Comparison of ENCODE assay signal across 35 mouse cellular contexts in the genomic region with DNA sequence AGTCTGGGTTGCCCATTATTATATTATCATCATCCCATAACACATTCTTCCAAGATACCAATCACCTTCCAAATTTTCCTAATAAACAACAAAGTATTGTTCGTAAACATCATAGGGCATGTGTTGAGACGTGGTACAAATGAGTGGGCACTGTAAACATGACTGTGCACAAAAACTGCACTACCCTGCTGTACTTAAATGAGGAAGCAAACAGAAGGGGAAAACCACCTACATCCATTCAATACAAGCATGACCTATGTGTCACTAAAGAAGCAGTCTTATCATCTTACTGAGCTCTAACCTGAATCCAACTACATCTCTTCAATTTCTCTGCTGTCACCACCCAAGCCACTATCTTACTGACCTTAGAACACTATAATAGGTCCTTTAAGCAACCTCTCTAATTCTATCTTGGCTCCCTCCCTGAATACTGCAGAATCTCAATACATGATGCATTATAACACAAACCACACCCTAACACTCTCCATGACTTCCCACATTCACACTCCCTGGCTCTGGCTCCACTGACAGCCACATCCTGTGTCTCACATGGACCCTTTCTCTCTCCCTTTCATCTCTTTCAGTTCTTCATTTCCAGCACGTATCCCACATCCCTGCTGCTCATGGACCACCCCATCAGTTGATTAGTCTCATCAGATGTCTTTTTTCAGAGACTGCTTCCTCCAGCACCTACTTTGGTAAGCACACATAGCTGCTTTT. TPM values are rescaled to one million over a fixed set of nuclear protein-coding genes. Genes with fewer than 3 reads are reported as not detected.
A peak's percentile ranks its signal among the peaks of the same experiment; 100 is the strongest.
DNase-seq lines count a peak whose midpoint lies in the region; ATAC-seq and TF ChIP-seq lines count a peak whose summit lies in the region.
"Had no signal": no experiment of that assay in that cellular context is flagged by ENCODE, and none has a peak within 500 bp of the region (broad histone marks: within the 10 kb centered on the region; RNA-seq: fewer than 3 reads in every experiment).

No protein-coding gene starts in this region.

- intact Hi-C loops in left cerebral cortex, adult 2 months (cut with DNase I): no loop called here
- intact Hi-C loops in left cerebral cortex, postnatal 14 days (cut with DNase I): no loop called here

- H3K4me1 ChIP-seq in cortical plate, adult 2 months (ENCODE audit: control insufficient read depth, insufficient read depth, low read length): peaks cover 13% of the 10 kb centered on the region
- H3K4me1 ChIP-seq: embryonic facial prominence, embryonic 15.5 days; kidney, embryonic 15.5 days; limb, embryonic 10.5 days; neural tube, embryonic 13.5 days had no signal

- no peak for TF ChIP-seq POLR2A in cortical plate, adult 2 months (IDR thresholded peaks at IDR 0.05; ENCODE audit: extremely low read depth, insufficient read depth, low read length)

- peak overlapping the region; percentile 51; the same call in 1 of the 2 replicates for H3K27ac ChIP-seq in left cerebral cortex, adult 2 months
- H3K27ac ChIP-seq in cortical plate, adult 2 months (ENCODE audit: insufficient read depth, low read length): peak overlapping the region; percentile 56; the same call in 1 of the 2 replicates
- H3K27ac ChIP-seq: embryonic facial prominence, embryonic 10.5 days; embryonic facial prominence, embryonic 15.5 days; forebrain, embryonic 12.5 days; heart, embryonic 10.5 days; heart, embryonic 15.5 days; hindbrain, embryonic 13.5 days; kidney, embryonic 15.5 days; limb, embryonic 10.5 days; limb, embryonic 15.5 days; liver, embryonic 14.5 days; midbrain, embryonic 12.5 days; neural tube, embryonic 13.5 days had no signal

- no peak for TF ChIP-seq CTCF in left cerebral cortex, adult 2 months (IDR thresholded peaks at IDR 0.05)
- TF ChIP-seq CTCF in cortical plate, adult 2 months (IDR thresholded peaks at IDR 0.05; ENCODE audit: extremely low read depth, insufficient read depth, low read length): no peak

- DNase-seq in left cerebral cortex, adult 2 months (ENCODE audit: extremely low spot score in 1 of 2, low spot score in 2 of 2): no peak
- no peak for DNase-seq in left cerebral cortex, postnatal 14 days (ENCODE audit: low spot score in 2 of 2)
- DNase-seq in right cerebral cortex, postnatal 36 days (ENCODE audit: low spot score in 2 of 2): no peak
- DNase-seq in spleen, postnatal 10 days (ENCODE audit: low spot score in 2 of 2): no peak
- DNase-seq in cerebellum, adult 18-20 months: no peak
- DNase-seq: adrenal gland, adult 2 months; cerebellum, adult 9-10 months; forebrain, postnatal 0 days; gastrocnemius, postnatal 10 days; heart, adult 11 months; heart, postnatal 36 days; kidney, adult 11 months; kidney, postnatal 25 days; lung, adult 2 months; thymus, adult 2 months; thymus, postnatal 36 days had no signal

- ATAC-seq in megakaryocyte progenitor cell, adult 5-6 weeks (replicated peaks; ENCODE audit: poor library complexity): peak; percentile 71
- ATAC-seq: activated CD4-positive, CD25-positive, alpha-beta regulatory T cell, adult 4 months; CD4-positive, CD25-positive, alpha-beta regulatory T cell, adult 4 months; forebrain, postnatal 0 days had no signal

- no peak overlapping the region for H3K4me3 ChIP-seq in left cerebral cortex, adult 2 months
- H3K4me3 ChIP-seq in cortical plate, adult 2 months (ENCODE audit: insufficient read depth, low read length): no peak overlapping the region
- H3K4me3 ChIP-seq: embryonic facial prominence, embryonic 10.5 days; embryonic facial prominence, embryonic 15.5 days; forebrain, embryonic 12.5 days; heart, embryonic 10.5 days; heart, embryonic 15.5 days; hindbrain, embryonic 13.5 days; kidney, embryonic 15.5 days; limb, embryonic 10.5 days; limb, embryonic 15.5 days; megakaryocyte, embryonic 14.5 days; midbrain, embryonic 12.5 days; neural tube, embryonic 13.5 days had no signal

RNA-seq across cellular contexts. Expression of a gene that starts 10.0 kb away (rescaled TPM):
- total RNA-seq in left cerebral cortex, adult 2 months (2021): 10 to 100 TPM; 64.7 to 73.6 TPM
- total RNA-seq in left cerebral cortex, postnatal 14 days (2021): 10 to 100 TPM; 50.6 to 51.8 TPM
- 48.1 and 48.5 TPM in 2 replicates for polyA plus RNA-seq in cortical plate, adult 2 months (2012; rRNA removed)
- 37.3 and 45.4 TPM in 2 replicates for total RNA-seq in megakaryocyte progenitor cell, adult 5-6 weeks (2015)
- 29.0 and 36.1 TPM in 2 replicates for total RNA-seq in megakaryocyte progenitor cell, adult 5-6 weeks (2017)

RNA-seq across cellular contexts. Expression of a gene that starts 57.7 kb away (rescaled TPM):
- not detected for total RNA-seq in left cerebral cortex, adult 2 months (2021)
- not detected for total RNA-seq in left cerebral cortex, postnatal 14 days (2021)
- polyA plus RNA-seq in cortical plate, adult 2 months (2012; rRNA removed): 0.04 and 0.08 TPM in 2 replicates
- total RNA-seq in megakaryocyte progenitor cell, adult 5-6 weeks (2015): 0.15 TPM in 1 of 2 replicates, not detected in the other
- not detected in 2 replicates for total RNA-seq in megakaryocyte progenitor cell, adult 5-6 weeks (2017)
- total RNA-seq: adrenal gland, adult 2 months; adrenal gland, postnatal 4 days; gastrocnemius, postnatal 10 days; heart, postnatal 36 days had no signal
- polyA plus RNA-seq: activated CD4-positive, CD25-positive, alpha-beta regulatory T cell, adult 4 months; adrenal gland, adult 2 months; CD4-positive, CD25-positive, alpha-beta regulatory T cell, adult 4 months; embryonic facial prominence, embryonic 10.5 days; forebrain, embryonic 12.5 days; forebrain, postnatal 0 days; heart, embryonic 15.5 days; hindbrain, embryonic 13.5 days; kidney, embryonic 15.5 days; limb, embryonic 10.5 days; limb, embryonic 15.5 days; liver, embryonic 14.5 days; lung, adult 2 months; midbrain, embryonic 12.5 days; midbrain, postnatal 0 days; neural tube, embryonic 13.5 days had no signal
